In genomic region chr1:33897426-33897825, GRCm38 (mm10) we compare ENCODE assay signal across 20 mouse cellular contexts. TPM values are rescaled to one million over a fixed set of nuclear protein-coding genes. Genes with fewer than 3 reads are reported as not detected.
DNase-seq lines count a peak whose midpoint lies in the region; ATAC-seq and TF ChIP-seq lines count a peak whose summit lies in the region.
"Had no signal": no experiment of that assay in that cellular context is flagged by ENCODE, and none has a peak within 500 bp of the region (broad histone marks: within the 10 kb centered on the region; RNA-seq: fewer than 3 reads in every experiment).

No protein-coding gene starts in this region.

- H3K27me3 ChIP-seq in hindbrain, postnatal 0 days (ENCODE audit: insufficient read depth, low read length): no peaks in the 10 kb centered on the region
- no peaks in the 10 kb centered on the region for H3K27me3 ChIP-seq in hindbrain, embryonic 11.5 days (ENCODE audit: control insufficient read depth, insufficient read depth, low read length)
- H3K27me3 ChIP-seq: embryonic facial prominence, embryonic 13.5 days; forebrain, embryonic 12.5 days; heart, embryonic 13.5 days; hindbrain, embryonic 13.5 days; intestine, embryonic 15.5 days; kidney, embryonic 15.5 days had no signal

- no peak overlapping the region for H3K4me2 ChIP-seq in hindbrain, postnatal 0 days (ENCODE audit: low read depth, low read length)
- no peak overlapping the region for H3K4me2 ChIP-seq in hindbrain, embryonic 11.5 days (replicated peaks; ENCODE audit: low read depth, low read length)
- H3K4me2 ChIP-seq: embryonic facial prominence, embryonic 13.5 days; forebrain, embryonic 12.5 days; heart, embryonic 13.5 days; hindbrain, embryonic 13.5 days; intestine, embryonic 15.5 days; kidney, embryonic 15.5 days had no signal

- H3K9ac ChIP-seq in hindbrain, postnatal 0 days (replicated peaks; ENCODE audit: low read length): no peak overlapping the region
- no peak overlapping the region for H3K9ac ChIP-seq in hindbrain, embryonic 11.5 days (ENCODE audit: low read depth, low read length)
- H3K9ac ChIP-seq: embryonic facial prominence, embryonic 13.5 days; forebrain, embryonic 12.5 days; heart, embryonic 13.5 days; hindbrain, embryonic 13.5 days; intestine, embryonic 15.5 days; kidney, embryonic 15.5 days had no signal

- no peaks in the 10 kb centered on the region for H3K9me3 ChIP-seq in hindbrain, postnatal 0 days (ENCODE audit: low read length)
- H3K9me3 ChIP-seq in hindbrain, embryonic 11.5 days (ENCODE audit: control insufficient read depth, low read length): no peaks in the 10 kb centered on the region
- H3K9me3 ChIP-seq: embryonic facial prominence, embryonic 13.5 days; forebrain, embryonic 12.5 days; heart, embryonic 13.5 days; hindbrain, embryonic 13.5 days; intestine, embryonic 15.5 days; kidney, embryonic 15.5 days had no signal

- 0 out of 2 replicates have a peak overlapping the region, but pooled peaks have one; percentile 3 for H3K27ac ChIP-seq in hindbrain, postnatal 0 days
- no peak overlapping the region for H3K27ac ChIP-seq in hindbrain, embryonic 11.5 days (ENCODE audit: low read depth, low read length)
- H3K27ac ChIP-seq: embryonic facial prominence, embryonic 13.5 days; forebrain, embryonic 12.5 days; hindbrain, embryonic 13.5 days; intestine, embryonic 15.5 days; kidney, embryonic 15.5 days had no signal

- WGBS in hindbrain, postnatal 0 days: 84% methylated on average over 11 of the region's 11 CpGs
- 90% methylated on average over 11 of the region's 11 CpGs for WGBS in hindbrain, embryonic 11.5 days

- no peaks in the 10 kb centered on the region for H3K36me3 ChIP-seq in hindbrain, postnatal 0 days (ENCODE audit: insufficient read depth, low read length)
- no peaks in the 10 kb centered on the region for H3K36me3 ChIP-seq in hindbrain, embryonic 11.5 days (ENCODE audit: control insufficient read depth, insufficient read depth, low read length)
- H3K36me3 ChIP-seq: embryonic facial prominence, embryonic 13.5 days; forebrain, embryonic 12.5 days; heart, embryonic 13.5 days; hindbrain, embryonic 13.5 days; intestine, embryonic 15.5 days; kidney, embryonic 15.5 days had no signal

- TF ChIP-seq CTCF in hindbrain, postnatal 0 days (IDR thresholded peaks at IDR 0.05; ENCODE audit: low read depth): no peak

- no peak for ATAC-seq in hindbrain, postnatal 0 days
- no peak for ATAC-seq in hindbrain, embryonic 11.5 days (ENCODE audit: low FRiP score)
- ATAC-seq: forebrain, embryonic 16.5 days; intestine, embryonic 15.5 days had no signal

- DNase-seq in cerebellum, adult 11-12 months: peak; percentile 60
- DNase-seq in cerebellum, adult 8-10 months: no peak
- no peak for DNase-seq in hindbrain, postnatal 0 days (ENCODE audit: low spot score)
- no peak for DNase-seq in hindbrain, embryonic 11.5 days (ENCODE audit: low spot score)
- peak; percentile 57 for DNase-seq in cerebellum, adult 9-11 months
- no peak for DNase-seq in c-Kit-positive CD71-positive TER-119-positive erythroid progenitor cells, embryonic 14.5 days (ENCODE audit: low spot score)
- no peak for DNase-seq in urinary bladder, postnatal 25 days (ENCODE audit: low spot score)
- DNase-seq: adrenal gland, postnatal 10 days; gastrocnemius, postnatal 14 days; heart, postnatal 10 days; heart, postnatal 4 days; kidney, adult 18-20 months had no signal

- no peak overlapping the region for H3K4me3 ChIP-seq in hindbrain, postnatal 0 days (ENCODE audit: low read length)
- no peak overlapping the region for H3K4me3 ChIP-seq in hindbrain, embryonic 11.5 days (ENCODE audit: low read depth, low read length)
- H3K4me3 ChIP-seq: embryonic facial prominence, embryonic 13.5 days; forebrain, embryonic 12.5 days; heart, embryonic 13.5 days; hindbrain, embryonic 13.5 days; intestine, embryonic 15.5 days; kidney, embryonic 15.5 days had no signal

- no peaks in the 10 kb centered on the region for H3K4me1 ChIP-seq in hindbrain, postnatal 0 days (ENCODE audit: insufficient read depth, low read length)
- no peaks in the 10 kb centered on the region for H3K4me1 ChIP-seq in hindbrain, embryonic 11.5 days (replicated peaks; ENCODE audit: control insufficient read depth, insufficient read depth, low read length)
- H3K4me1 ChIP-seq: embryonic facial prominence, embryonic 13.5 days; forebrain, embryonic 12.5 days; hindbrain, embryonic 13.5 days; intestine, embryonic 15.5 days; kidney, embryonic 15.5 days had no signal

RNA-seq across cellular contexts. Expression of gene Bend6, which starts 10.2 kb away (rescaled TPM):
- total RNA-seq in hindbrain, postnatal 0 days (2014; rRNA removed): 99.4 and 107 TPM in 2 replicates
- polyA plus RNA-seq in hindbrain, postnatal 0 days (2015; fragmentation: Nextera tagmentation; extraction: Ambion mirVana): 97.8 and 99.2 TPM in 2 replicates
- polyA plus RNA-seq in hindbrain, embryonic 11.5 days (2014; fragmentation: Nextera tagmentation; extraction: Ambion mirVana): 2.3 and 3.8 TPM in 2 replicates
- total RNA-seq: granulocyte monocyte progenitor cell, adult 5-6 weeks had no signal

RNA-seq across cellular contexts. Expression of gene Dst, which starts 10.6 kb away (rescaled TPM):
- 149 and 155 TPM in 2 replicates for total RNA-seq in hindbrain, postnatal 0 days (2014; rRNA removed)
- polyA plus RNA-seq in hindbrain, postnatal 0 days (2015; fragmentation: Nextera tagmentation; extraction: Ambion mirVana): 30.7 and 33.0 TPM in 2 replicates
- polyA plus RNA-seq in hindbrain, embryonic 11.5 days (2014; fragmentation: Nextera tagmentation; extraction: Ambion mirVana): 36.5 and 60.0 TPM in 2 replicates

Comparison
In these comparisons a context has a peak if more than half of its experiments do, and no peak if none do; other contexts are left out.
1. DNase-seq: peak in cerebellum, adult 11-12 months (single experiment) and cerebellum, adult 9-11 months (single experiment); none in cerebellum, adult 8-10 months (single experiment), hindbrain, postnatal 0 days (single experiment), hindbrain, embryonic 11.5 days (single experiment), c-Kit-positive CD71-positive TER-119-positive erythroid progenitor cells, embryonic 14.5 days (single experiment) and urinary bladder, postnatal 25 days (single experiment).
2. RNA of gene Bend6, which starts 10.2 kb away (polyA plus RNA-seq): 97.8 to 99.2 TPM in hindbrain, postnatal 0 days; 2.3 to 3.8 TPM in hindbrain, embryonic 11.5 days; every median in the first group is over 10 times any median in the second.